Mouse (Mus musculus) heart, adult 18-20 months (tissue): Measurements from ENCODE around the gene Tcta. TPM values are rescaled to one million over a fixed set of nuclear protein-coding genes. Genes with fewer than 3 reads are reported as not detected.

Source experiments
- DNase-seq, 2 experiments: peaks; one replicate each; pipeline ENCODE4 v3.0.0; 2021 to 2022; ENCODE audit warnings: mixed read lengths in 1 of 2
- total RNA-seq, 2 experiments: library from RNA; stranded (reverse); gene quantifications; 2 replicates each; pipeline ENCODE4 v1.2.3; 2021

The Tcta gene
- total RNA-seq, 2 experiments from 2014 or later: 67.6 to 76.8 TPM

DNA sequence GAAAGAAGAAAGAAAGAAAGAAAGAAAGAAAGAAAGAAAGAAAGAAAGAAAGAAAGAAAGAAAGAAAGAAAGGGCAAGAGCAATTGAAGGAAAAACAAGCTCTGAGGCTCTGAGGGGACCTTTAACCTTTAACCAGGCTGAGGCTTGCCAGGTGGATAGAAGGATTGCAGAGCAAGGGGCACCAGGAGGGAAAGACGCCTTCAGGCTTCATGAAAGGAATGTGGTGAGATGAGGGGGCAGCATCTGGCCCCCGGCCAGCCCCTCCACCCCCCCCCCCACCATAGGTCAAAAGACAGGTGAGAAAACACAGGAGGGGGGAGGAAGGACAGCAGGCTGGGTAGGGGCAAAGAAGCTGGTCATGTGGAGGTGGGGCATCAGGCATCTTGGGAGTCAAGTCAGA lies 34.0 kb downstream of the Tcta start:
- no peak for DNase-seq

DNA sequence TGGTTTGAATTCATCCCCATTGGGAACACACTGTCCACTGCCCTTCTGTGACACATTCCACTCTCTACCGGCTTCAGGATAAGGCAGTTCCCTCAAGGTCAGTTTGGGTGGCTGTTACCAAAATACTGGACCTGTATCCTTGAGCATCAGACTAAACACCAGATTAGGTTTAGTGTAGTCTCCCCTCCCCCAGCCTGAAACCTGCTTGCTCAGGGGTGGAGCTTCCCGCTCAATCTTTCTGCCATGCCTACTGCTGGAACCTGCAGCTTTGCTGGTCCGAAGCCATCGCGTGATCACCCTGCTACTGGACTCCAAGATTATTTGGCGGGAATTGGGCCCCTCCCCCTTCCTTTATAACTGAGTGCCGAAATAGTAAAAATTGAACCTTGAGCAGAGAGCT lies 37.3 kb downstream of the Tcta start:
- peak; percentile 35 to 54 for DNase-seq

DNA sequence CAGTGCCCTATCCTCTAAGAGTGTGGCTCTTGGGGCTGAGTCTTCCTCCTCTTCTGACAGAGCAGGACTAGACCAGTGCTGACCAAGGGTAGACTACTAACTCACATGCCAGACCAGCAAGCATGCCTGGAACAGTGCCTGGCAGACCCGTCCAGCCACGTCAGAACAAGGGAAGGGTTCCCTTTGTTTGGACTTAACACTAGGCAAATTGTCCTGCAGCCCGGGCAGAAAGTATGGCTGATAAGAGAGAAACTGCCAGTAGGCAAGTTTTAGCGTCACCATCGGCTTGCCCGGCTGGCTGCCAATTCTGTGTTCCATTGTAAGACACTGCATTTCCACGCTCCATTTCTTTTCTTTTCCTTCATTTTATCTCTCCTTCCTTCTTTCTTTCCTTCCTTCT lies 38.3 kb downstream of the Tcta start:
- DNase-seq: peak; percentile 81 to 82

DNA sequence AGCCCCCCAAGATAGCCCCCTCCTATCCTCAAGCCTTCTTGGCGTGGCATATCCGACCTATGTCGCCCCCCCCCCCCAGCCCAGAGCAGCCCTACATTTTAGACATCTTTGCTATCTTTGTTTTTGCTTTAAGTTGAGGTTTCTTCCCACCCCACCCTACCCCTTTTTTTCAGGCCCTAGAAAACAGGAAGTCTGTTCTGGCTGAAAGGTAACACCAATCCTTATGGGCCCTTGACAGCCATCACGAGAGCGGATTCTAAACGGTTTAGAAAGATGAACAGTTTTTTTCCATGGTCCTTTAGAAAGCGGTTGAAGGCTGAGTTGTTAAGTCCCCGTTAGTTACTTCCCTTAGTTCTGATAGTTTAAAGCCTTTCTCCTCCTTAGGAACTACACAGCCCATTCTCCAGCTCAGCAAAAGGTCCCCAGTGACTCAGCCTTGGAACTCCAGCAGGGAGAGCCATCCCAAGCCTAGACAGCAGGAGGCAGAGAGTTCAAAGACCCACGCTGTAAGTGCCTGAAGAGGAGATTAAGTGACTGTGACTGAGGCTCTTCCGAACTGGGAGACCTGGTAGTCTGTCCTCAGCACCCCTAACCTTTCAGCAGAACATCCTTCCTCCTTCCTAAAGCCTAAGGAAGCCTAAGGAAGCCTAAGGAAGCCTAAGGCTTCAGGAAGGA lies 39.6 kb downstream of the Tcta start:
- no peak for DNase-seq

DNA sequence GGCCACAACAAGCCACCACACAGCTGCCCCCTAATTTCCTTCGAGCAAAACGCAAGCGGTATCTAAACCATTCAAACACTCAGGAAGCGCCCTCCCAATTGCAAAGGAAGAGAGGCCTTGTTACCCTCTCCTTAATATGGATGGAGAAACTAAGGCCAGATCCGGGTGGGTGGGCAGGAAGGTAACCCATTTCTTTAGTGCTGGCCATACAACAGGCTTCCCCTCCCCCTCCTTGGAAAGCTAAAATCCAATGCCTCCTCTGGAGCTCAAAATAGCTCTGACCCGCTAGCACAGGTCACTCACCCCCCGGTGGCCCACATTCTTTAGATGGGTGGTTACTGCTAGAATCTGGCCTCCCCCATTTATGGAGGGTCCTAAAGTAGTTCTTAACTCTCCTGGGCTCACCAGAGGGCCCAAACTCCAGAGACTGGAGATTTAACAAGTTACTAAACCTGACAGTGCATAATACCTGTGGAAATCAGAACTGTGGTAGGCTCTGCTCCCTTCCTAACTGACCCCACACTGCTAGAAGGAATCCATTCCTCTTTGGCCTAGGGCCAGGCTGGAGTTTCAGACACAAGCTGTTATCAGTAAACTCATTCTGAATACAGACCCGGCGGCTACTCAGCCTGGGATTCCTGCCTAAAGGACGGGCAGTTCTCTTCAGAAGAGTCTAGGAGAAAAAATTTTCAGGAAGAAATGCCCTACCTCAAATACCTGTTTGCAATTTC lies 41.6 kb downstream of the Tcta start:
- DNase-seq: peak; percentile 80 to 81

DNA sequence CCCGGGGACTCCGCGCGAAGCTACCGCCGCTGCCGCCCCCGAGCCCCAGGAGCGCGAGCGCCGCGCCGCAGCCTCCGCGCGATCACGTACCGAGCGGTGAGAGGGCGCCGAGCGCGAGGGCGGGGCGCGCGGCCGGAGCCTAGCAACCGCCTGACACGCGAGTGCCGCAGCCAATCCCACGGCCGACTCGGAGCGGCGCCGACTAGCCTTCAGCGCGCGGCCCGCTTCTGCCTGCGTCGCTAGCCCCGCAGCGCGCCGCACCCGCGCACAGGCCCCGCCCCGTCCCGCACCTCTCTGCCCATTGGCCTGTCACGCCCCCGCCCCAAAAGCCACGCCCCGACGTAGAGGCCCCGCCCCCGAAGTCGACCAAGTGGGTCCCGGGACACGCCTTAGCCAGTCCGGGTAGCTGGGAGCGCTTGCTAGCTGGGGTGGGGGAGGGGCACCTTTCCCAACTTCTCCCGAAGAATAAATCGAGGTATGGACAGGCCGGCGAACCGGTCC lies 42.2 kb downstream of the Tcta start, which contains the start of gene Dag1:
Gene Dag1, minus strand, starts transcription at position 269 of the 501 bp plus-strand sequence.
- DNase-seq: peak; percentile 99 to 100

DNA sequence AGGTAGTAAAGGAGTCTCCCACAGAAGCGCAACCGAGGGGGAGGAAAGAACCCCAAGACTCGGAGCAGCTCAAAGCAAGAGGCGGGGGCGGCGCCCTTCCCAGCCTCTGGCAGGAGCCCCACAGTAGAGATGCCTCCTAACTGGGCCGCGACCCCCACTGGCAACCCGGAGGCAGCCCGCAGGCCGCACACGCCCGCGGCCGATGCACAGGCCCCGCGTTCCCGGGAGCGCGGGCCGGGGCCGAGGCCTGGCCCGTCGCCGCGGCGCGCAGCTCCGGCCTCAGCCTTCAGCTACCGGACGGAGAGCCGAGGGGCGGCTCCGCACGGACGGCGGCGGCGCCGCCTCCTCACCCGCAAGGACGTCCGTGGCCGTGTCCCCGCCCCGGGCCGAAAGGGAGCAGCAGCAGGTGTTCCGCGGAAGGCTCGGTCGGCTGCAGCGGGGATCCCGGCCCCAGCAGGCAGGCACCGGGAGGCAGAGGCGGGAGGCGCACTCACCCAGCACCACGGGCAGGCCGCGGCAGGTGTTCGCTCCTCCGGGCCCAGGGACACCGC lies 42.8 kb downstream of the Tcta start:
- peak in 1 of 2 experiments; percentile 59 for DNase-seq

DNA sequence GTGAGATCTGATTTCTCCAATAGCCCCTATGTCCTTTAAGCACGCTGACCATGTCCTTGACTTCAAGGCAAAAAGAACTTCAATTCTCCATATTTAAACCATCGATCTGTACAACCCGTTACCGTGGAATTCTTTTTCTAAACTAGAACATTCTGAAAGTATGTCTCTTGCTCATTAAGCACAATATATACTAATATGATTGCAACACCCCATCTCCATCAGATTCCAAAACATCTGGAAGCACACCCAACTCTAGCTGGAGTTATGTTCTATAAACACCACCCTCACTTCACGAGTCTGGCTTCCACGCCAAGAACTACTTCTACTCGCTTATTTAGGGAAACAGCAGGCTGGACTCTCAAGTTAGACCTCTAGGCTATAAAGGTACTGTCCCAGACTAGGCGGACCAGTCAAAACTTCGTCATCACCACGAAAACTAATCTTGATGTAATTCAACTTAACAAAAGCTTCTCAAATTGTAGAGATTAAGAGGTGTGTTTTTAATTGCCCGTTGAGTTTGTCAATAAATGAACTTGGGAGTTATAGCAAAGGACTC lies 43.4 kb downstream of the Tcta start:
- DNase-seq: peak; percentile 74

DNA sequence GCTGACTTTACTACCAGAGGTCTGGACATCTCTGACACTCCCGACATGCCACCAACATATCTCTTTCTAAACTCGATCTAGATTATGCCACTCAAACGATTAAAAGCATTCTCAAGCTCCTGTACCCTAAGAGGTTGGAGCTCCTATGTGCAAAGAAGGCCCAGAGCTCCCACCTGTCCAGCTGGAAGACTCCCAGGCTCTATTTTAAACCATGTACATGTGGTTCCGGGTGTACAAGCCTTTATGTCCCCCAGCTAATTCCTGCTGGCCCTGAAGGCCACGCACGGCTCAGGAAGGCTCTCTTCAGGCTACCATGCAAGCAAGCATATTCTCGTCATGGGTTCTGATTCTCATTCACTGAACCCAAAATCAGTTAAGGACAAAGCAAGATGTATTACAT lies 44.1 kb downstream of the Tcta start:
- peak; percentile 53 to 62 for DNase-seq

DNA sequence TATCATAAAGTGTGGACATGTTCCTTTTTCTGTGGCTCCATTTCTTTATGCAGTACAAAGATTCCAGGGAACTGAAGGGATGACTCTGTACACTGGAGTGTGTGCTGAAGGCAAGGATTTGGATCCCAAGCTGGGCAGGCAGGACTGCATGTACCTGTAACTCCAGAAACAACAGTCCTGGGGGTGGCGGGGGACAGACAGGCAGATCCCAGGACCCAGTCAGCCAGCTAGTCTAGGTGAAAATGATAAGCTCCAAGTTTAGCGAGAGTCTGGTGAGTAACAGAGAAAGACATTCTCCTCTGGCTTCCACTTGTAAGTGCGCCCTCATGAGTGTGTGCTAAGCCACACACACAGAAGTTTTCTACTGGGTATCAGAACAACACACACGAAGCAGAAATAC lies 45.4 kb downstream of the Tcta start:
- peak; percentile 25 to 35 for DNase-seq

Other genes with a start within 250 kb of the Tcta start
- under 1 TPM in 1 of 2 experiments, not detected in 1; 0.36 TPM for gene Mst1, start 225.7 kb downstream of the Tcta start, total RNA-seq
- 10 to 100 TPM; 83.4 to 86.8 TPM for gene Rnf123, start 222.8 kb downstream of the Tcta start, total RNA-seq
- 10 to 100 TPM; 37.4 to 48.3 TPM for gene Apeh, start 211.6 kb downstream of the Tcta start, total RNA-seq
- under 1 TPM; 0.02 to 0.08 TPM for gene Bsn, start 115.8 kb downstream of the Tcta start, total RNA-seq
- 100 to 1,000 TPM; 290 to 300 TPM for gene Dag1, start 42.2 kb downstream of the Tcta start, total RNA-seq
- gene Nicn1, start 15.7 kb downstream of the Tcta start, total RNA-seq: 10 to 100 TPM; 22.2 to 25.6 TPM
- gene Amt, start 9.3 kb downstream of the Tcta start, total RNA-seq: 1 to 10 TPM; 5.0 to 5.8 TPM
- gene Rhoa, start within 50 bp of the Tcta start, total RNA-seq: 100 to 1,000 TPM; 229 to 232 TPM
- 100 to 1,000 TPM in 1 of 2 experiments, 10 to 100 TPM in 1; 86.8 to 111 TPM for gene Gpx1, start 32.7 kb upstream of the Tcta start, total RNA-seq
- 10 to 100 TPM; 74.3 to 79.6 TPM for gene Usp4, start 41.7 kb upstream of the Tcta start, total RNA-seq
- 1 to 10 TPM in 1 of 2 experiments, under 1 TPM in 1; 0.97 to 1.2 TPM for gene 1700102P08Rik, start 86.6 kb upstream of the Tcta start, total RNA-seq
- not detected for gene Ccdc36, start 122.3 kb upstream of the Tcta start, total RNA-seq
- not detected for gene BC048562, start 130.3 kb upstream of the Tcta start, total RNA-seq
- gene Ccdc71, start 154.4 kb upstream of the Tcta start, total RNA-seq: 10 to 100 TPM; 23.1 to 23.3 TPM
- gene Klhdc8b, start 155.4 kb upstream of the Tcta start, total RNA-seq: 1 to 10 TPM; 4.7 to 5.5 TPM
- 100 to 1,000 TPM; 334 to 339 TPM for gene Lamb2, start 173.6 kb upstream of the Tcta start, total RNA-seq
- gene Usp19, start 184.4 kb upstream of the Tcta start, total RNA-seq: 10 to 100 TPM; 79.9 to 91.6 TPM
- 10 to 100 TPM; 76.4 to 90.3 TPM for gene Qars, start 201.5 kb upstream of the Tcta start, total RNA-seq
- 10 to 100 TPM; 57.8 to 58.7 TPM for gene Qrich1, start 210.6 kb upstream of the Tcta start, total RNA-seq